Comparison of ENCODE assay signal across 9 mouse cellular contexts in genomic region chr15:102665494-102665893, GRCm38 (mm10). TPM values are rescaled to one million over a fixed set of nuclear protein-coding genes. Genes with fewer than 3 reads are reported as not detected.
DNase-seq lines count a peak whose midpoint lies in the region; ATAC-seq and TF ChIP-seq lines count a peak whose summit lies in the region.
"Had no signal": no experiment of that assay in that cellular context is flagged by ENCODE, and none has a peak within 500 bp of the region (broad histone marks: within the 10 kb centered on the region; RNA-seq: fewer than 3 reads in every experiment).

No protein-coding gene starts in this region.

- 57% methylated on average over 4 of the region's 4 CpGs for WGBS in forebrain, embryonic 11.5 days
- 58% methylated on average over 4 of the region's 4 CpGs for WGBS in forebrain, embryonic 15.5 days
- WGBS in intestine, embryonic 14.5 days: 48% methylated on average over 4 of the region's 4 CpGs
- 34% methylated on average over 4 of the region's 4 CpGs for WGBS in lung, adult 2 months

- TF ChIP-seq POLR2A in embryonic fibroblast, embryonic 13.5 days (IDR thresholded peaks at IDR 0.05; ENCODE audit: low read depth, low read length): no peak
- no peak for TF ChIP-seq POLR2A in lung, adult 2 months (IDR thresholded peaks at IDR 0.05; ENCODE audit: borderline replicate concordance, extremely low read depth, low read depth, low read length)

- no peak overlapping the region for H3K9ac ChIP-seq in forebrain, embryonic 11.5 days (ENCODE audit: low read length)
- no peak overlapping the region for H3K9ac ChIP-seq in forebrain, embryonic 15.5 days (replicated peaks)
- H3K9ac ChIP-seq in intestine, embryonic 14.5 days (ENCODE audit: low read length): no peak overlapping the region

- no peak overlapping the region for H3K27ac ChIP-seq in forebrain, embryonic 11.5 days (ENCODE audit: low read depth, low read length)
- no peak overlapping the region for H3K27ac ChIP-seq in forebrain, embryonic 15.5 days (replicated peaks)
- H3K27ac ChIP-seq in embryonic fibroblast, embryonic 13.5 days (ENCODE audit: insufficient read depth, low read length): no peak overlapping the region
- no peak overlapping the region for H3K27ac ChIP-seq in intestine, embryonic 14.5 days (ENCODE audit: low read depth)

- ATAC-seq in forebrain, embryonic 11.5 days (replicated peaks; ENCODE audit: low FRiP score): no peak
- no peak; the same call in 1 of the 2 replicates for ATAC-seq in forebrain, embryonic 15.5 days (replicated peaks)
- peak; percentile 38; the same call in 1 of the 2 replicates for ATAC-seq in intestine, embryonic 14.5 days (replicated peaks; ENCODE audit: low FRiP score, low TSS enrichment, low read depth)

- H3K4me2 ChIP-seq in forebrain, embryonic 11.5 days (ENCODE audit: low read depth, low read length, severe bottlenecking): no peak overlapping the region
- H3K4me2 ChIP-seq in forebrain, embryonic 15.5 days (replicated peaks): no peak overlapping the region
- H3K4me2 ChIP-seq in intestine, embryonic 14.5 days (ENCODE audit: low read length): no peak overlapping the region

- peaks cover 6% of the 10 kb centered on the region; the same call in 1 of the 2 replicates for H3K4me1 ChIP-seq in forebrain, embryonic 11.5 days (replicated peaks; ENCODE audit: control insufficient read depth, insufficient read depth, low read length)
- peaks cover 14% of the 10 kb centered on the region for H3K4me1 ChIP-seq in forebrain, embryonic 15.5 days
- H3K4me1 ChIP-seq in embryonic fibroblast, embryonic 13.5 days (ENCODE audit: control insufficient read depth, insufficient read depth, low read length): no peaks in the 10 kb centered on the region
- peaks cover 12% of the 10 kb centered on the region for H3K4me1 ChIP-seq in intestine, embryonic 14.5 days (replicated peaks; ENCODE audit: control insufficient read depth, insufficient read depth, low read length)
- peaks cover 3% of the 10 kb centered on the region; the same call in 1 of the 2 replicates for H3K4me1 ChIP-seq in lung, adult 2 months (ENCODE audit: control insufficient read depth, insufficient read depth, low read length)

- no peaks in the 10 kb centered on the region for H3K9me3 ChIP-seq in forebrain, embryonic 11.5 days (ENCODE audit: control insufficient read depth, low read length)
- H3K9me3 ChIP-seq in forebrain, embryonic 15.5 days: no peaks in the 10 kb centered on the region
- H3K9me3 ChIP-seq in intestine, embryonic 14.5 days (ENCODE audit: control insufficient read depth, low read length): no peaks in the 10 kb centered on the region

- no peaks in the 10 kb centered on the region for H3K27me3 ChIP-seq in forebrain, embryonic 11.5 days (ENCODE audit: control insufficient read depth, insufficient read depth, low read length)
- H3K27me3 ChIP-seq in forebrain, embryonic 15.5 days: no peaks in the 10 kb centered on the region
- no peaks in the 10 kb centered on the region for H3K27me3 ChIP-seq in intestine, embryonic 14.5 days (replicated peaks; ENCODE audit: control insufficient read depth, insufficient read depth, low read length)

- TF ChIP-seq CTCF in embryonic fibroblast, embryonic 13.5 days (IDR thresholded peaks at IDR 0.05; ENCODE audit: borderline replicate concordance, insufficient read depth, low read length): peak; percentile 43; the same call in 1 of the 2 replicates
- peak; percentile 84 for TF ChIP-seq CTCF in lung, adult 2 months (IDR thresholded peaks at IDR 0.05; ENCODE audit: insufficient read depth, low read length)

- no peak overlapping the region for H3K4me3 ChIP-seq in forebrain, embryonic 11.5 days (ENCODE audit: low read depth, low read length)
- H3K4me3 ChIP-seq in forebrain, embryonic 15.5 days: no peak overlapping the region
- H3K4me3 ChIP-seq in embryonic fibroblast, embryonic 13.5 days (ENCODE audit: insufficient read depth, low read length): no peak overlapping the region
- no peak overlapping the region for H3K4me3 ChIP-seq in intestine, embryonic 14.5 days (ENCODE audit: low read depth, low read length)
- H3K4me3 ChIP-seq in lung, adult 2 months (replicated peaks; ENCODE audit: extremely low read depth, low read depth, low read length): no peak overlapping the region

- DNase-seq in forebrain, embryonic 11.5 days (ENCODE audit: low spot score): peak; percentile 71
- DNase-seq in CD4-positive helper T cell, adult 2 months (ENCODE audit: low read depth, low spot score): peak; percentile 70
- DNase-seq in adrenal gland, postnatal 36 days: peak; percentile 42 to 77
- DNase-seq in intestine, embryonic 14.5 days (ENCODE audit: low spot score): peak; percentile 82
- DNase-seq in lung, adult 2 months: peak; percentile 54
- DNase-seq in skeletal muscle tissue, adult 2 months (ENCODE audit: low read depth, low spot score): peak; percentile 54

- H3K36me3 ChIP-seq in forebrain, embryonic 11.5 days (ENCODE audit: control insufficient read depth, insufficient read depth, low read length): peaks cover 11% of the 10 kb centered on the region
- peaks cover 55% of the 10 kb centered on the region for H3K36me3 ChIP-seq in forebrain, embryonic 15.5 days
- peaks cover 88% of the 10 kb centered on the region for H3K36me3 ChIP-seq in intestine, embryonic 14.5 days (ENCODE audit: control insufficient read depth, insufficient read depth, low read length)

RNA-seq across cellular contexts. Expression of gene Atp5g2, which starts 6.7 kb away (rescaled TPM):
- 52.7 and 58.4 TPM in 2 replicates for polyA plus RNA-seq in forebrain, embryonic 11.5 days (2014; fragmentation: Nextera tagmentation; extraction: Ambion mirVana)
- 56.8 and 62.4 TPM in 2 replicates for polyA plus RNA-seq in forebrain, embryonic 15.5 days (2015; fragmentation: Nextera tagmentation; extraction: Ambion mirVana)
- total RNA-seq in adrenal gland, postnatal 36 days (2021): 10 to 100 TPM; 16.8 to 20.8 TPM
- polyA plus RNA-seq in embryonic fibroblast, embryonic 13.5 days (2011; ENCODE audit: insufficient read length, low read depth, missing spikeins): 60.3 and 158 TPM in 2 replicates
- 81.3 and 87.4 TPM in 2 replicates for polyA plus RNA-seq in intestine, embryonic 14.5 days (2014; fragmentation: Nextera tagmentation; extraction: Ambion mirVana)
- polyA plus RNA-seq in lung, adult 2 months (2012; rRNA removed): 250 and 262 TPM in 2 replicates

RNA-seq across cellular contexts. Expression of gene Atf7, which starts 40.2 kb away (rescaled TPM):
- 15.1 and 15.5 TPM in 2 replicates for polyA plus RNA-seq in forebrain, embryonic 11.5 days (2014; fragmentation: Nextera tagmentation; extraction: Ambion mirVana)
- polyA plus RNA-seq in forebrain, embryonic 15.5 days (2015; fragmentation: Nextera tagmentation; extraction: Ambion mirVana): 24.6 and 25.1 TPM in 2 replicates
- 10 to 100 TPM; 65.5 to 66.3 TPM for total RNA-seq in adrenal gland, postnatal 36 days (2021)
- polyA plus RNA-seq in embryonic fibroblast, embryonic 13.5 days (2011; ENCODE audit: insufficient read length, low read depth, missing spikeins): 64.8 and 68.7 TPM in 2 replicates
- 34.3 and 36.5 TPM in 2 replicates for polyA plus RNA-seq in intestine, embryonic 14.5 days (2014; fragmentation: Nextera tagmentation; extraction: Ambion mirVana)
- polyA plus RNA-seq in lung, adult 2 months (2012; rRNA removed): 90.4 and 119 TPM in 2 replicates

RNA-seq across cellular contexts. Expression of gene Gm28047, which starts 40.6 kb away (rescaled TPM):
- 0.37 TPM in 1 of 2 replicates, not detected in the other for polyA plus RNA-seq in forebrain, embryonic 11.5 days (2014; fragmentation: Nextera tagmentation; extraction: Ambion mirVana)
- polyA plus RNA-seq in forebrain, embryonic 15.5 days (2015; fragmentation: Nextera tagmentation; extraction: Ambion mirVana): not detected in 2 replicates
- total RNA-seq in adrenal gland, postnatal 36 days (2021): 1 to 10 TPM; 1.2 to 1.4 TPM
- polyA plus RNA-seq in embryonic fibroblast, embryonic 13.5 days (2011; ENCODE audit: insufficient read length, low read depth, missing spikeins): 2.0 TPM in 1 of 2 replicates, not detected in the other
- polyA plus RNA-seq in intestine, embryonic 14.5 days (2014; fragmentation: Nextera tagmentation; extraction: Ambion mirVana): 0.43 TPM in 1 of 2 replicates, not detected in the other
- 0.11 and 0.22 TPM in 2 replicates for polyA plus RNA-seq in lung, adult 2 months (2012; rRNA removed)
- polyA plus RNA-seq: stomach, embryonic 16.5 days had no signal

RNA-seq across cellular contexts. Expression of gene Calcoco1, which starts 56.5 kb away (rescaled TPM):
- polyA plus RNA-seq in forebrain, embryonic 11.5 days (2014; fragmentation: Nextera tagmentation; extraction: Ambion mirVana): 30.4 and 31.1 TPM in 2 replicates
- 72.1 and 74.5 TPM in 2 replicates for polyA plus RNA-seq in forebrain, embryonic 15.5 days (2015; fragmentation: Nextera tagmentation; extraction: Ambion mirVana)
- total RNA-seq in adrenal gland, postnatal 36 days (2021): 100 to 1,000 TPM in 1 of 2 experiments, 10 to 100 TPM in 1; 92.7 to 110 TPM
- polyA plus RNA-seq in embryonic fibroblast, embryonic 13.5 days (2011; ENCODE audit: insufficient read length, low read depth, missing spikeins): 35.0 and 44.0 TPM in 2 replicates
- polyA plus RNA-seq in intestine, embryonic 14.5 days (2014; fragmentation: Nextera tagmentation; extraction: Ambion mirVana): 30.6 and 35.8 TPM in 2 replicates
- 76.5 and 105 TPM in 2 replicates for polyA plus RNA-seq in lung, adult 2 months (2012; rRNA removed)
